Mouse (Mus musculus) urinary bladder, postnatal 4 days (tissue): ENCODE measurements around the gene Fgfr2.

ENCODE experiments used
- DNase-seq, 2 experiments: peaks; one replicate each; pipeline ENCODE4 v3.0.0; 2021 to 2022; ENCODE audit warnings: low spot score in 2 of 2

Fgfr2 gene

GRCm38 (mm10) chr7:130258704-130259295 is 2864.3 kb downstream of the Fgfr2 start:
- DNase-seq = no peak

- DNase-seq = no peak
Measured at GRCm38 (mm10) chr7:130257991-130258703, 2865.0 kb downstream of the Fgfr2 start.

DNA sequence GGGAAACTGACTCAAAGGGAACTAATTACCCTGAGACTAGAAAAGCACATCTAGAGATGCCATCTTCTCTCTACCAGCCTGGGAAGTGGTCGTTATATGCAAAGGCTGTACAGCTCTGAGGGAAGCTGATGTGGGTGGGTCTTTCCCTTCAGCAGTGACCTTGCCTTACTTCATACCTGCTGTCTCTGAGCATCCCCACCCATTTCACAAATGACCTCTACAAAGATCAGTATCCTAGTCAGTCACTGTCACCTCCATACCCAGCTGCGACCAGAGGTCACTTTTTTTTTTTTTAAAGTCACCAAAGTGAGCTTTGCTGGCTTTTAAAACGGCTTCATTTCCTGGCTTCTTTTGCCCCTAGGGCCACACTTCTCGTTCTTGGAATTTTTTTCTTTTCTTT is 2869.9 kb downstream of the Fgfr2 start:
- no peak for DNase-seq

DNA sequence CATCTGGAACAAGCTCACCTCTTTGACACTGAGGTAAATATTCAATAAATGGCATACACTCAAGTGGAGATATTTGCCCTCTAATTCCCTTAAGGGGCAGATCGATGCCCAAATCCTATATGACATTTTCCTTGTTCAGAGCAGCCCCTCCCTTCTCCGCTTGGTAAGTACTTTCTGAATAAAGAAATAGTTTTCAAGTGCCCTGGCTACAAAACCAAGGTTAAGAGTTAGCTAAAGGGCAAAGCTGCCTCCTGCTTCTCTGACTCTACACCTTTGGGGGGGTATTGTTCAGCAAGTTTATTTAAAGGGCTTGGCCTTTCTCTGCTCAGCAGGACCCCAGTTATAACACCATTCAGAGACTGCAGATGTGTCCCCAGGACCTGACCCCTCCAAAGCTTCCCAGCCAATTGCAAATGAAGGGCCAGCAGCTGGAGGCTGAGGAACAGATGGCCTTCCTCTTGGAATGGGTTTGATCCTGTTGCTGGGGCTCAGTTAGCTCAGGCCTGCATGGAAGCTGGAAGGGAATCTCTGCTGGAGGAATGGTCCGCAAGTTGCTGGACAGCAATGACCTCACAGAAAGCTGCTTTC is 2871.1 kb downstream of the Fgfr2 start:
- DNase-seq = no peak

DNA sequence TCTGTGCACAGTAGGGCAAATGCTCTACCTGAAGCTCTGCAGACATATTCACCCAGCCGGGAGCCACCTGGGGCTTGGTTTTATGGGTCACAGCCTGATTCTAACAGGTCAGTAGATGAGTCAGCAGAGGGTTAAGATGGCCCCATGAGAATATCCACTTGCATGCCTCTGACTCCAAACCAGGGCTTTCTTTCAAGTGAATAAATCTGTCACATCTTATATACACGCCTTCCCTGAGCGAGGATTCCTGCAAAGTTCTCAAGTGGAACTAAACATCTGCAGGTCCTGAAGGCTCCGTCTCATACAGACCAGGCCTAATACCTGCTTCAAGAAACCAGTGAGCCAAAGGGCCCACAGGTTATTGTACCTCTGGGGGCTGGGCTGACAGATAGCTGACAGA is 2872.2 kb downstream of the Fgfr2 start:
- DNase-seq = no peak

GRCm38 (mm10) chr7:130248403-130248802 is 2874.7 kb downstream of the Fgfr2 start:
- DNase-seq = no peak

DNA sequence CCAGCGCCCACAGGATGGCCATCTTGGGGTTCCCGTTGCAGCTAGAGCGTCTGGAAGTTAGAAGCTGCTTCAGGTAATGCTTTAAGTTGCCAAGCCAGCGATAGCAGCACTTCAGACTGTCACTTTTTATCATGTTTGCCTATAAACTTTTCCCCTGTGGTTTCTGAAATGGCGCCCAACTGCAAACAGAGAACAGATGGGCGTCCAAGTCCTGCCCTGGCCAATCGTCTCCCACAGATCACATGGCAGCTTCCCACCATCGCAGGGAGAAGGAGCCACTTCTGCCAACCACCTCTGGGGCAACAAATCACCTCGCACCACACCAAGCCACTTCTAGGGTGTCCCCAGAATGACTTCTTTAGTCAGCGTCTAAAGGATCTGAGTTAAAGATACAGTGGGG is 2875.3 kb downstream of the Fgfr2 start:
- DNase-seq = no peak

- DNase-seq = no peak
Measured at GRCm38 (mm10) chr7:130246483-130246882, 2876.7 kb downstream of the Fgfr2 start.

- DNase-seq = no peak
Measured at GRCm38 (mm10) chr7:130244545-130244944, 2878.6 kb downstream of the Fgfr2 start.

GRCm38 (mm10) chr7:130243811-130244210 is 2879.3 kb downstream of the Fgfr2 start:
- DNase-seq = no peak

DNA sequence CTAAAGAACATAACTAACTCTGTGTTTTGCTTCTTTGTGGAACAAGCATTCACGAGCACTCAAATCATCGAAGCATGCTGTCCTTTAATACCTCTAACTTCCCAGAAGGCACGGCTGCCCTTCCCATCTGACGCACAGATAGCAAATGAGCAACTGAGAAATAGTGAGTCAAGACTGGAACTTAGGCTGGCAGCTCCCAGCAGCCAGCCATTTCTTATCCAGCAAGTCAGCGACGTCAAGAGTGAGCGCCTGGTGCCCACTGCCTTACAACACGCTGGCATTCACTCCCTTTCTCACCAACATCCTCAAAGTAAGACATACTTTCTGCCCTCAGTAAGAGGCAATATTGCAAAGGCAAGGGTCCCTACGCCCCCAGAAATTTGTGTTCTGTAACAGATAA is 2883.0 kb downstream of the Fgfr2 start:
- DNase-seq = no peak

DNA sequence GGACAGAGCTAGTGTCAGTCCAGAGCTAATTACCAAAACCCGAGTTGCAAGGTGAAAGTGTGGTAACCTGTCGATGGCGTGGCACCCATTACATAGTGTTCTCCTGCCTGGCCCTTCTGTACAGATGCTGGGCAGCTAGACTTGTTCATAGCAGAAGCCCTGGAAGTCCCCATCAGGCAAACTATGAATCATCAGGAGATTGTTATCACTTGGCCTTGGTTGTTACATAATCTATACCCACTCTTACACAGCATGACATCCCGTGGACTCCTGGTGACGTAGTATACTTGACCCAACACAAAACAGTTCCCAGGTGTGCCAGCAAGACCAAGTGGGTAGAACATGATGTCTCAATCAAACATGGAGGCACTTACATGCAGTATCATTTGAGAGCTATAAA is 2885.9 kb downstream of the Fgfr2 start:
- no peak for DNase-seq

- no peak for DNase-seq
Measured at GRCm38 (mm10) chr7:130233777-130234176, 2889.4 kb downstream of the Fgfr2 start.

DNA sequence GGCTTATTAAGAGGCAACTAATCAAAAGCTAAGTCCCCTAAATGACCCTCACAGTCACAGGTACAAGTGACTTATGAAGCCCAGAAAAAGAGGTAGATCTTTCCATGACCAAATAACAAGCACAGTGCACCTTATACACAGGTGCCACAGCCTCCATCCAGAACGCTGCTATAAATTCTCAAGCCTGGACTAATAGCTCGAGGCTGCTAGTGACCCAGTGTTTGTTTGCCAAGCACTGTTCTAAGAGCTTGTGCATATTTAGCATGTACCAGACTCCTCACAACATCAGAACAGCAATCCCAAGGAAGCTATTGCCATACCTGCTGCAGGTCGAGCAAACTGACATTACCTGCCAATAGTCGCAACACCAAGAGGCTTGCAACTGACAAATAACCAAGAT is 2893.1 kb downstream of the Fgfr2 start:
- no peak for DNase-seq

GRCm38 (mm10) chr7:130225227-130225626 is 2897.9 kb downstream of the Fgfr2 start:
- DNase-seq = no peak

DNA sequence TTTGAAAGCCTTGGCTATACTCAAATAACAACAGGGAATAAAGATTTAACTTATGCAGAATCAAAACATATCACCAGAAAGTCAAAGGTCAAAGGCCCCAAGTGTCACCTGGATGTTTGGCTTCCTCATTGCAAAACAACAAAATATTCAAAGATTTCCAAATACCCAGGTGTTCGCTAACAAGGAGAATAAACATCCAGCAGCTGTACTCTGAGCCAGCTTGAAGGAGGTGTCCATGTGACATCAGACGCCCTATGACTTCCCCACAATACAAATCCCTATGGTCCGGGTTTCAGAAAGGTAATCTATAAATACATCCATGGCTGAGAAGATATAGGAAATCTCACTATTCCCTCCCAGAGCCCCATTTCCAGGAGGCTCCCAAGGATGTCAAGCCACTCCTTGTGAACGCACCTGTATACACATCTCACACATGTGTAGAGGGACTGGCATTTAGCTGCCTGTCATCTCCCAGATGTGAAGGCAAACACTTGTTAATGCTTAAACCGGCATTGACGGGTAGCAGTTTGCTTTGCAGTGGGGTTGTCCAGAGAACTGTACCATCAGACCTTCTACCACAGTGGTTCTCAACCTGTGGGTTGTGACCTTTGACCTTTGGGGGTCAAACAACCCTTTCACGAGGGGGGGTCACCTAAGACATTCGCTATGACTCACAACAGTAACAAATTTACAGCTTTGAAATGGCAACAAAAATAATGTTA is 2900.4 kb downstream of the Fgfr2 start:
- DNase-seq = no peak

DNA sequence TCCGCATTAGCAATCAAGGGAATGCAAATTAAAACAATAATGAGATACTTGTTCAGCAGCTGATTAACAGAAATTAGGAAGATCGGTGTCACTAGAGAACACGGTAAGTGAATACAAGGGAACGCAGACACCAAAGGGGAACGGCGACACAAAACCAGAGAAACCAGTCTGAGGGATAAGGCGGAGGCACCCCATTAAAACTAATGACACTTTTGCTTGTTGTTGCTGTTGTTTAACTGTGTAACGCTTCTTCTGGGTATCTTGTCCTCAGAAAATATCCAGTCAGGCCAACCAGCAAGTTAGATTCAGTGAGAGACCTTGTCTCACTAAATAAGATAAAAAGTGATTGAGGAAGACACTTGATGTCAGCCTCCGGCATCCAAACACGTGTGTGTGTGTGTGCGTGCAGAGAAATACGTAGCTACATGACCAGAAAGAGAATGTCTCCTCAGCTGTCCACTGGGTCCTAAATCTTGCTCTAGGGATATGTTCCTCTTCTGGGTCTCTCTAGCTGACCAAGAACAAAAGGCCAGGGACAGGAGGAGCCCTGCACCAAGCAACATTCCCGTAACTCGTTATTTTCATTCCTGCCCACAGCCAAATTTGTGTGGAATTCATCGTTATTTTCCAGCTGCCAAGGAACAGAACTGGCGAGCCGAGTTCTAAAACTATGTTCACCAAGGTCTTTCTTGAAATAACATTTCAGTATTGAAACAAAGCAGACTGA is 2901.3 kb downstream of the Fgfr2 start:
- DNase-seq = no peak

GRCm38 (mm10) chr7:130220627-130221026 is 2902.5 kb downstream of the Fgfr2 start:
- no peak for DNase-seq

DNA sequence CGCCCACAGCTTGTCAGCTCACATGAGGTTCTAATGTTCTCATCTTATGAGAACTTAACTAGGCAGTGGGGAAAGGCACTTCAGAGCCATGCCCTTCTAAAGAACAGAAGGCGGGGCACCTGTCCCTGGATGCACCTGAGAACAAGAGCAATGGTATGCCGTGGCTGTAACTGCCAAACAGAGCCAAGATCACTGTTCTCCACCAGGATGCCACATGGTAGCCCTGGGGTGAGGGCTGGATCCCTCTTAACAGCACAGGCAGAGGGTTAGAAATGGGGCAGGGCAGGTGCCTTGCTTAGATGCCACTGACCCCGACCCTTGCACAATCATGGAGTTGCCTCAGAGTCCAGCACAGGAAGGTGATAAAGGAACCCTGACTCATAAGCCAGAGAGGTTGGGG is 2903.3 kb downstream of the Fgfr2 start:
- DNase-seq = no peak

DNA sequence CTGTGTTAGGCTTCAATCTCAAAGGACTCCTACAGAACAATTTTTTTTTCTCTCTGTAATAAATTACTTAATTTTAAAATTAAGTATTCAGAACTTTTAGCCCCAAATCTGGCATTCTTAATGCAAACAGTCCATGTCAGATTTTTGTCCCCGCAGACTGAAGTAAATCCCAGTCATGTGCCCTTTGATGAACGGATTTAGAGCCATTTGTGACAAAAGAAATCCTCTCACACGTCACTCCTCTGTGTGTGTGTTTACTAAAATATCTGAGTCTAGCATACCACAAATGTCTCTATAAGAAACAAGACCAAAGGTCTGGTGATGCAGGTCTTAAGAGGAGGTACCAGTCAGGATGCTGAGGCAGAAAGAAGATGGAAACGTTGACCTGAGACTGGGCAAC is 2906.9 kb downstream of the Fgfr2 start:
- DNase-seq = no peak

- DNase-seq = peak; percentile 65 to 82
Measured at GRCm38 (mm10) chr7:130215348-130216252, 2907.6 kb downstream of the Fgfr2 start.
